Mouse (Mus musculus) CD8-positive naive resting alpha-beta T cell, adult 2 months (primary cell): Measurements from ENCODE around the gene Ube2o.
"Not testable (repeated sequence)": the region's sequence is repeated elsewhere in the genome, so short reads cannot be mapped to it uniquely, and the experiment has no call there.

Experiments
- DNase-seq, 2 experiments: peaks; one replicate each; pipeline ENCODE4 v3.0.0; 2022; ENCODE audit warnings: low read depth in 2 of 2, low spot score in 2 of 2

The Ube2o gene

GRCm38 (mm10) chr11:116615735-116616437, 34.6 kb upstream of the Ube2o start:
- peak in 1 of 2 experiments; percentile 28 for DNase-seq

GRCm38 (mm10) chr11:116613234-116613633, 32.0 kb upstream of the Ube2o start:
- no peak for DNase-seq

GRCm38 (mm10) chr11:116612554-116612953, 31.3 kb upstream of the Ube2o start:
- no peak for DNase-seq

GRCm38 (mm10) chr11:116611883-116612282, 30.6 kb upstream of the Ube2o start:
- no peak for DNase-seq

- DNase-seq = not testable (repeated sequence)
Measured at GRCm38 (mm10) chr11:116611168-116611567, 29.9 kb upstream of the Ube2o start.

- DNase-seq = no peak
Measured at GRCm38 (mm10) chr11:116609965-116610630, 28.9 kb upstream of the Ube2o start.

- DNase-seq = no peak
Measured at GRCm38 (mm10) chr11:116607717-116608116, 26.5 kb upstream of the Ube2o start.

GRCm38 (mm10) chr11:116604097-116604496, 22.9 kb upstream of the Ube2o start:
- no peak for DNase-seq

GRCm38 (mm10) chr11:116603339-116603738, 22.1 kb upstream of the Ube2o start:
- no peak for DNase-seq

- no peak for DNase-seq
Measured at GRCm38 (mm10) chr11:116602043-116602442, 20.8 kb upstream of the Ube2o start.

- no peak for DNase-seq
Measured at GRCm38 (mm10) chr11:116601166-116601565, 19.9 kb upstream of the Ube2o start.

- no peak for DNase-seq
Measured at GRCm38 (mm10) chr11:116599230-116599629, 18.0 kb upstream of the Ube2o start.

- no peak for DNase-seq
Measured at GRCm38 (mm10) chr11:116598193-116598592, 16.9 kb upstream of the Ube2o start.

GRCm38 (mm10) chr11:116596766-116597165, 15.5 kb upstream of the Ube2o start:
- no peak for DNase-seq

GRCm38 (mm10) chr11:116593345-116593744, 12.1 kb upstream of the Ube2o start:
- DNase-seq = no peak

- DNase-seq = peak; percentile 78 to 83
Measured at GRCm38 (mm10) chr11:116592428-116592827, 11.2 kb upstream of the Ube2o start.

- no peak for DNase-seq
Measured at GRCm38 (mm10) chr11:116591621-116592020, 10.4 kb upstream of the Ube2o start.

GRCm38 (mm10) chr11:116589574-116589973, 8.3 kb upstream of the Ube2o start:
- no peak for DNase-seq

- DNase-seq = no peak
Measured at GRCm38 (mm10) chr11:116589020-116589531, 7.8 kb upstream of the Ube2o start.

GRCm38 (mm10) chr11:116586801-116587631, 5.8 kb upstream of the Ube2o start:
- DNase-seq = peak; percentile 72 to 73

GRCm38 (mm10) chr11:116586310-116586709, 5.1 kb upstream of the Ube2o start, which contains the start of gene Aanat:
Gene Aanat, plus strand, starts transcription at chr11:116586432.
- no peak for DNase-seq
